ENCODE assay signal across 8 mouse cellular contexts in the genomic region with DNA sequence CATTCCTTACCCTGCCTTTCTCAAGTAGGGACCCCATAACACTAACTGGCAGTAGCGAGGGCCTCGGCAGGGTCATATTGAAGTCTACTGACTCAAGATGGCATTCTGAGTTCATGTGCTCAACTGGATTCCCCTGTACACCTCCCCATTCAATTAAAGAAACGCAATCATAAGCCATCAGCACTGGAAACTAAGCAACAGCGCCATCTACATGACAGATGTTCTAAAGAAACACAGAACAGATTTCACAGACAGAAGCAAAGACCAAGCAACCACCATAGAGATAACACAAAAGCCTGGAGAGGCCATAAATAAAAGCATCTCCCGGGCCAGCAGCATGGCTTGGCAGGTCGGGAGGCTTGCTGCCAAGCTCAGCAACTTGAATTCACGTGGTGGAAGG.
DNase-seq lines count a peak whose midpoint lies in the region; ATAC-seq lines count a peak whose summit lies in the region.

No protein-coding gene starts in this region.

- peak; percentile 17 for DNase-seq in kidney, adult 9 months
- DNase-seq in kidney, adult 11 months: no peak
- DNase-seq in R1 (ENCODE audit: low read depth, low spot score): peak; percentile 34
- DNase-seq in embryo, embryonic 9.5 days (ENCODE audit: extremely low spot score): peak; percentile 45
- DNase-seq in kidney, postnatal 14 days: peak; percentile 23
- no peak for DNase-seq in c-Kit-positive CD71-positive TER-119-positive erythroid progenitor cells, embryonic 14.5 days (ENCODE audit: low spot score)
- DNase-seq in yolk sac, embryonic 10.5 days (ENCODE audit: low spot score): no peak

- ATAC-seq in megakaryocyte progenitor cell, adult 5-6 weeks (replicated peaks; ENCODE audit: poor library complexity): peak; percentile 83

Comparison
In these comparisons a context has a peak if more than half of its experiments do, and no peak if none do; other contexts are left out.
1. DNase-seq: peak in kidney, adult 9 months (single experiment), R1 (single experiment), embryo, embryonic 9.5 days (single experiment) and kidney, postnatal 14 days (single experiment); none in kidney, adult 11 months (single experiment), c-Kit-positive CD71-positive TER-119-positive erythroid progenitor cells, embryonic 14.5 days (single experiment) and yolk sac, embryonic 10.5 days (single experiment).